In the genomic region with DNA sequence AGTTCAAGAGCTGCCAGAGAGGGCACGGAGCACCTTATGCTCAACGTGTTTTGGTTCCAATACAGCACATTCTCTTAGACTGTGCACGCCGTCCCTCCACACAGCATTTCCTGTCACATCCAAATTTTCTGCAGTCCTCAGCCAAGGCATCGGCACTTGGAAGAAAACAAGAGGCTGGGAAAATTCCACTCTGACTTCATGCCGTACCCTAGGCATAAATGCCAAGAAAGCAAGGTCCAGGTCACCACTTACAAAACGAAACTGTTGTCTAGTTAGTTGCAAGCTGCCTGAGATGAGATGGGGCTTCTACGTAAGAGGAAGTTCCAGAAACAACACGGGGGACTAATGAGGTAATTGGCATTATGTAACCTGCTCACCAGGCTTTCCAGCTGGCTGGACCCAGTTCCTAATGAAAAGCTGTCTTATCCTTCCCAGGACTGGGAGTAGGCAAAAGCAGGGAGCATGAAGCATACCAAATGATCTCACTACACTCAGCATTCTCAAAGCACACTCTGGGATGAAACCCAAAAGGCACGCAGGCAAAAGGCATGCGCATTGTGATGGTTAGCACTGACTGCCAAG, we compare ENCODE assay signal across 9 mouse cellular contexts.
DNase-seq lines count a peak whose midpoint lies in the region; ATAC-seq and TF ChIP-seq lines count a peak whose summit lies in the region.
"Had no signal": no experiment of that assay in that cellular context is flagged by ENCODE, and none has a peak within 500 bp of the region (broad histone marks: within the 10 kb centered on the region; RNA-seq: fewer than 3 reads in every experiment).

No protein-coding gene starts in this region.

- H3K27ac ChIP-seq in hindbrain, embryonic 14.5 days = no peak overlapping the region
- H3K27ac ChIP-seq in hindbrain, embryonic 12.5 days = no peak overlapping the region
- H3K27ac ChIP-seq in forebrain, embryonic 16.5 days (ENCODE audit: low read length) = peak overlapping the region; percentile 12; the same call in 1 of the 2 replicates
- H3K27ac ChIP-seq in hindbrain, postnatal 0 days = peak overlapping the region; percentile 21; the same call in 1 of the 2 replicates
- H3K27ac ChIP-seq: heart, embryonic 13.5 days had no signal

- intact Hi-C loops in left cerebral cortex, postnatal 14 days (cut with DNase I) = no loop called here

- no peak for TF ChIP-seq CTCF in hindbrain, postnatal 0 days (IDR thresholded peaks at IDR 0.05; ENCODE audit: low read depth)

- H3K9me3 ChIP-seq in hindbrain, embryonic 14.5 days (ENCODE audit: control insufficient read depth, low read length) = 0 out of 2 replicates have a peak, but pooled peaks cover 6% of the 10 kb centered on the region
- H3K9me3 ChIP-seq in hindbrain, embryonic 12.5 days (replicated peaks) = no peaks in the 10 kb centered on the region
- H3K9me3 ChIP-seq in forebrain, embryonic 16.5 days (ENCODE audit: control insufficient read depth, low read length) = peaks cover 5% of the 10 kb centered on the region; the same call in 1 of the 2 replicates
- 0 out of 2 replicates have a peak, but pooled peaks cover 3% of the 10 kb centered on the region for H3K9me3 ChIP-seq in hindbrain, postnatal 0 days (ENCODE audit: low read length)

- peak; percentile 71; the same call in 1 of the 2 replicates for ATAC-seq in hindbrain, embryonic 14.5 days (ENCODE audit: low FRiP score)
- ATAC-seq in hindbrain, embryonic 12.5 days (ENCODE audit: low FRiP score) = no peak
- peak; percentile 94 for ATAC-seq in forebrain, embryonic 16.5 days
- peak; percentile 94 for ATAC-seq in hindbrain, postnatal 0 days

- peak; percentile 57 for DNase-seq in hindbrain, embryonic 14.5 days (ENCODE audit: low spot score)
- peak; percentile 60 for DNase-seq in adrenal gland, adult 8-10 months
- DNase-seq in hindbrain, postnatal 0 days (ENCODE audit: low spot score) = peak; percentile 79
- DNase-seq in left cerebral cortex, postnatal 14 days (ENCODE audit: low spot score in 2 of 2) = peak; percentile 52 to 78
- DNase-seq in right cerebral cortex, postnatal 4 days = peak; percentile 18
- DNase-seq in natural killer cell, adult 2 months (ENCODE audit: low spot score in 2 of 2) = no peak

- H3K4me1 ChIP-seq in hindbrain, embryonic 14.5 days (replicated peaks; ENCODE audit: control insufficient read depth, insufficient read depth, low read length) = no peaks in the 10 kb centered on the region
- no peaks in the 10 kb centered on the region for H3K4me1 ChIP-seq in hindbrain, embryonic 12.5 days
- 0 out of 2 replicates have a peak, but pooled peaks cover 2% of the 10 kb centered on the region for H3K4me1 ChIP-seq in forebrain, embryonic 16.5 days (replicated peaks; ENCODE audit: control insufficient read depth, insufficient read depth, low read length)
- no peaks in the 10 kb centered on the region for H3K4me1 ChIP-seq in hindbrain, postnatal 0 days (ENCODE audit: insufficient read depth, low read length)
- H3K4me1 ChIP-seq: heart, embryonic 13.5 days had no signal

- no peak overlapping the region for H3K4me3 ChIP-seq in hindbrain, embryonic 14.5 days (replicated peaks; ENCODE audit: low read length)
- no peak overlapping the region for H3K4me3 ChIP-seq in hindbrain, embryonic 12.5 days
- peak overlapping the region; percentile 17; the same call in 1 of the 2 replicates for H3K4me3 ChIP-seq in forebrain, embryonic 16.5 days (replicated peaks; ENCODE audit: low read length)
- no peak overlapping the region for H3K4me3 ChIP-seq in hindbrain, postnatal 0 days (ENCODE audit: low read length)
- H3K4me3 ChIP-seq: heart, embryonic 13.5 days had no signal

- H3K36me3 ChIP-seq in hindbrain, embryonic 14.5 days (replicated peaks; ENCODE audit: control insufficient read depth, insufficient read depth) = no peaks in the 10 kb centered on the region
- H3K36me3 ChIP-seq in hindbrain, embryonic 12.5 days = no peaks in the 10 kb centered on the region
- no peaks in the 10 kb centered on the region for H3K36me3 ChIP-seq in forebrain, embryonic 16.5 days (ENCODE audit: control insufficient read depth, insufficient read depth)
- no peaks in the 10 kb centered on the region for H3K36me3 ChIP-seq in hindbrain, postnatal 0 days (ENCODE audit: insufficient read depth, low read length)
- H3K36me3 ChIP-seq: heart, embryonic 13.5 days had no signal

- H3K9ac ChIP-seq in hindbrain, embryonic 14.5 days = no peak overlapping the region
- H3K9ac ChIP-seq in hindbrain, embryonic 12.5 days = no peak overlapping the region
- H3K9ac ChIP-seq in forebrain, embryonic 16.5 days (replicated peaks; ENCODE audit: low read depth, low read length) = no peak overlapping the region
- no peak overlapping the region for H3K9ac ChIP-seq in hindbrain, postnatal 0 days (replicated peaks; ENCODE audit: low read length)
- H3K9ac ChIP-seq: heart, embryonic 13.5 days had no signal

- no peaks in the 10 kb centered on the region for H3K27me3 ChIP-seq in hindbrain, embryonic 14.5 days (ENCODE audit: control insufficient read depth, insufficient read depth, low read length)
- H3K27me3 ChIP-seq in hindbrain, embryonic 12.5 days = no peaks in the 10 kb centered on the region
- H3K27me3 ChIP-seq in forebrain, embryonic 16.5 days (replicated peaks; ENCODE audit: control insufficient read depth, insufficient read depth, low read length) = no peaks in the 10 kb centered on the region
- no peaks in the 10 kb centered on the region for H3K27me3 ChIP-seq in hindbrain, postnatal 0 days (ENCODE audit: insufficient read depth, low read length)
- H3K27me3 ChIP-seq: heart, embryonic 13.5 days had no signal

- WGBS in hindbrain, embryonic 14.5 days = 67% methylated on average over 11 of the region's 11 CpGs
- 81% methylated on average over 11 of the region's 11 CpGs for WGBS in hindbrain, embryonic 12.5 days
- WGBS in forebrain, embryonic 16.5 days = 40% methylated on average over 11 of the region's 11 CpGs
- WGBS in hindbrain, postnatal 0 days = 44% methylated on average over 11 of the region's 11 CpGs

- no peak overlapping the region for H3K4me2 ChIP-seq in hindbrain, embryonic 14.5 days (replicated peaks)
- no peak overlapping the region for H3K4me2 ChIP-seq in hindbrain, embryonic 12.5 days (replicated peaks)
- peak overlapping the region; percentile 14 for H3K4me2 ChIP-seq in forebrain, embryonic 16.5 days (ENCODE audit: low read length)
- H3K4me2 ChIP-seq in hindbrain, postnatal 0 days (ENCODE audit: low read depth, low read length) = peak overlapping the region; percentile 19
- H3K4me2 ChIP-seq: heart, embryonic 13.5 days had no signal

Comparison
In these comparisons a context has a peak if more than half of its experiments do, and no peak if none do; other contexts are left out.
1. H3K27ac ChIP-seq: peak in forebrain, embryonic 16.5 days (single experiment) and hindbrain, postnatal 0 days (single experiment); none in hindbrain, embryonic 14.5 days (single experiment) and hindbrain, embryonic 12.5 days (single experiment).
2. H3K4me2 ChIP-seq: peak in forebrain, embryonic 16.5 days (single experiment) and hindbrain, postnatal 0 days (single experiment); none in hindbrain, embryonic 14.5 days (single experiment) and hindbrain, embryonic 12.5 days (single experiment).
3. DNase-seq: peak in hindbrain, embryonic 14.5 days (single experiment), adrenal gland, adult 8-10 months (single experiment), hindbrain, postnatal 0 days (single experiment), left cerebral cortex, postnatal 14 days (2 of 2) and right cerebral cortex, postnatal 4 days (single experiment); none in natural killer cell, adult 2 months (0 of 2).